ENCODE assay signal across 9 mouse cellular contexts in the genomic region with DNA sequence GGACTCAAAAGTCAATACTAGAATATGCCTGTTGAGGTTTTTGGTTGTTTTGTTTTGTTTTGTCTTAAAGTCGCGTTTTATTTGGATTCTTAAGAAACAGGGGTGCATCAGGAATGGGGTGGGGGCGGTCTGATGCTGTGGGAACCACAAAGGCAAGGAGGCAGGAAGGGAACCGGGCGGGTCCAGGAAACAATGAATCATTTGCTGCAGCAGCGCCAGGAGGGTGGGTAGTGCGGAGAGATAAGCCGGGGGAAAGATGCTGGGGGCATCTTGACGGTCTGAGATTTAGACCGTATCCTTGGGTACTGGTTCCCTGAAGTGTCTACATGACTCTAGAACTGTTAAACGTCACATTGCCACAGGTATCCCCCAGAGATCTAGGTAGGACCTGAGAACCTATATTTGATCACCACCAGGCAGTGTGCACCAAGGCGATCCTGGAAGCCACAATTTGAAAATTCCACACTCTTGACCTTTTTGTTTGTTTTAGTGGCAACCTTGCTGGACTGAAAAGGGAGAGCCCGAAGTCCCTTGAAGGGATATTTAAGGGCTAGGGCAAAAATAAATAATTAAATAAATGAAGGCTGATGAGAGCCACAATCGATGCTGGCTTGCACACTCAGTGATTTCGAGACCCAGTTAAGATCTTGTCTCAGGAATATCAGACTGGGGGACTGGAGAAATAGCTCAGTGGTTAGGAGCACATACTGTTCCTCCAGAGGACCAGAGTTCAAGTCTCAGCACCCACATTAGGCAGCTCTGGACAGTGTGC. TPM values are rescaled to one million over a fixed set of nuclear protein-coding genes. Genes with fewer than 3 reads are reported as not detected.
DNase-seq lines count a peak whose midpoint lies in the region; ATAC-seq lines count a peak whose summit lies in the region.
"Had no signal": no experiment of that assay in that cellular context is flagged by ENCODE, and none has a peak within 500 bp of the region (broad histone marks: within the 10 kb centered on the region; RNA-seq: fewer than 3 reads in every experiment).

No protein-coding gene starts in this region.

- no peak for ATAC-seq in midbrain, embryonic 11.5 days (ENCODE audit: low FRiP score)

- no peak overlapping the region for H3K9ac ChIP-seq in midbrain, embryonic 11.5 days (ENCODE audit: low read length)

- intact Hi-C loops in gastrocnemius, postnatal 36 days (cut with DNase I): no loop called here

- DNase-seq in gastrocnemius, adult 18-20 months (ENCODE audit: low spot score): peak; percentile 35
- DNase-seq in gastrocnemius, postnatal 10 days: no peak
- peak; percentile 27 to 43 for DNase-seq in gastrocnemius, postnatal 36 days
- DNase-seq in kidney, adult 18-20 months: peak; percentile 51
- DNase-seq in lung, postnatal 14 days: peak; percentile 76
- DNase-seq in midbrain, embryonic 11.5 days (ENCODE audit: low spot score, missing footprints): no peak
- DNase-seq in layer of hippocampus, postnatal 25 days (ENCODE audit: extremely low spot score in 1 of 2, low spot score in 1 of 2): no peak
- DNase-seq in cerebellum, adult 9-10 months: no peak
- DNase-seq: B cell, adult 2 months had no signal

- H3K27ac ChIP-seq in midbrain, embryonic 11.5 days (ENCODE audit: low read depth, low read length): no peak overlapping the region

- H3K4me1 ChIP-seq in midbrain, embryonic 11.5 days (ENCODE audit: control insufficient read depth, insufficient read depth, low read length): no peaks in the 10 kb centered on the region

- WGBS in midbrain, embryonic 11.5 days: 79% methylated on average over 15 of the region's 15 CpGs

- H3K27me3 ChIP-seq in midbrain, embryonic 11.5 days (ENCODE audit: control insufficient read depth, insufficient read depth, low read length): no peaks in the 10 kb centered on the region

- no peaks in the 10 kb centered on the region for H3K36me3 ChIP-seq in midbrain, embryonic 11.5 days (ENCODE audit: control insufficient read depth, insufficient read depth, low read length)

- no peaks in the 10 kb centered on the region for H3K9me3 ChIP-seq in midbrain, embryonic 11.5 days (ENCODE audit: control insufficient read depth, low read length)

- H3K4me3 ChIP-seq in midbrain, embryonic 11.5 days (ENCODE audit: low read depth, low read length): no peak overlapping the region

- H3K4me2 ChIP-seq in midbrain, embryonic 11.5 days: no peak overlapping the region

RNA-seq across cellular contexts. Expression of a gene that starts 8.6 kb away (rescaled TPM):
- 10 to 100 TPM in 1 of 2 experiments, 1 to 10 TPM in 1; 5.6 to 11.2 TPM for total RNA-seq in gastrocnemius, adult 18-20 months (2021)
- 10 to 100 TPM; 30.4 to 41.9 TPM for total RNA-seq in gastrocnemius, postnatal 10 days (2021)
- total RNA-seq in gastrocnemius, postnatal 36 days (2021): 10 to 100 TPM in 1 of 2 experiments, 1 to 10 TPM in 1; 9.3 to 10.3 TPM
- polyA plus RNA-seq in midbrain, embryonic 11.5 days (2014; fragmentation: Nextera tagmentation; extraction: Ambion mirVana): 22.0 and 25.9 TPM in 2 replicates
- 10 to 100 TPM; 10.1 to 13.8 TPM for total RNA-seq in layer of hippocampus, postnatal 25 days (2021)

Comparison
In these comparisons a context has a peak if more than half of its experiments do, and no peak if none do; other contexts are left out.
1. DNase-seq: peak in gastrocnemius, adult 18-20 months (single experiment), gastrocnemius, postnatal 36 days (2 of 2), kidney, adult 18-20 months (single experiment) and lung, postnatal 14 days (single experiment); none in gastrocnemius, postnatal 10 days (single experiment), midbrain, embryonic 11.5 days (single experiment), layer of hippocampus, postnatal 25 days (0 of 2) and cerebellum, adult 9-10 months (single experiment).